Mouse (Mus musculus) heart, postnatal 0 days (tissue): Measurements from ENCODE around the gene Exoc4.

Experiments used
- CTCF ChIP-seq: IDR thresholded peaks from 2 replicates; pipeline ENCODE4 v1.5.1; 2016; ENCODE audit warnings: antibody characterized with exemption, control low read depth, low read depth
- EP300 ChIP-seq: IDR thresholded peaks from 2 replicates; pipeline ENCODE4 v1.6.1; 2016; ENCODE audit warnings: antibody characterized with exemption, low read depth

- TF ChIP-seq CTCF = no peak
- no peak for TF ChIP-seq EP300
These were observed 216.0 kb downstream of the Exoc4 start for GRCm38 (mm10) chr6:33464862-33465261.
